Mouse (Mus musculus) liver, embryonic 16.5 days (tissue): ENCODE data around the gene Stk16. TPM values are rescaled to one million over a fixed set of nuclear protein-coding genes. Genes with fewer than 3 reads are reported as not detected.

Experiments used
- ATAC-seq: fragments of 200-750 bp; cut with Nextera tagmentation; 2 replicates; pipeline ENCODE4 v1.8.0; 2017; ENCODE audit warnings: low read depth, mild to moderate bottlenecking, moderate number of reproducible peaks, moderate library complexity
- H3K27ac ChIP-seq: fragments of 300-500 bp; sonication (generic); 2 replicates; pipeline ENCODE4 v1.5.1; 2014; ENCODE audit warnings: mild to moderate bottlenecking, low read length
- H3K27me3 ChIP-seq: fragments of 300-500 bp; sonication (generic); 2 replicates; pipeline ENCODE4 v1.6.1; 2014; ENCODE audit warnings: low read depth, low read length, mixed read lengths; ENCODE audit not compliant: control insufficient read depth, insufficient read depth
- H3K36me3 ChIP-seq: fragments of 300-500 bp; sonication (generic); 2 replicates; pipeline ENCODE4 v1.6.1; 2014; ENCODE audit warnings: mild to moderate bottlenecking; ENCODE audit not compliant: control insufficient read depth, insufficient read depth
- H3K4me1 ChIP-seq: fragments of 300-500 bp; sonication (generic); 2 replicates; pipeline ENCODE4 v1.6.1; 2014; ENCODE audit warnings: low read depth, low read length, mixed read lengths; ENCODE audit not compliant: control insufficient read depth
- H3K4me2 ChIP-seq: fragments of 300-500 bp; sonication (generic); 2 replicates; pipeline ENCODE4 v1.6.1; 2014; ENCODE audit warnings: low read depth, low read length, mixed read lengths
- H3K4me3 ChIP-seq: fragments of 300-500 bp; sonication (generic); 2 replicates; pipeline ENCODE4 v1.5.1; 2014; ENCODE audit warnings: low read depth, mild to moderate bottlenecking, low read length
- H3K9ac ChIP-seq: fragments of 300-500 bp; sonication (generic); 2 replicates; pipeline ENCODE4 v1.6.1; 2014; ENCODE audit warnings: low read depth, low read length
- H3K9me3 ChIP-seq: fragments of 300-500 bp; sonication (generic); replicated peaks from 2 replicates; pipeline ENCODE4 v1.6.1; 2016; ENCODE audit warnings: low read length; ENCODE audit not compliant: control insufficient read depth
- WGBS: fragments of 180-500 bp; shearing (Covaris S2); extraction: QIAGEN DNeasy Blood & Tissue Kit; methylation state at CpG from one replicate; pipeline ENCODE4 v1.1.7; 2014; ENCODE audit not compliant: insufficient replicate concordance; 5-methylcytosine and 5-hydroxymethylcytosine counted together
- polyA plus RNA-seq: library from polyadenylated mRNA; unstranded; fragments of >200 nt; fragmentation: Nextera tagmentation; extraction: Ambion mirVana; gene quantifications from 2 replicates; pipeline ENCODE4 v1.2.1, GENCODE M21; 2015

Stk16 gene
- polyA plus RNA-seq, 1 experiment from 2014 or later = 73.3 TPM

- no peak for ATAC-seq
- Histone ChIP-seq H3K4me3 (no peak overlapping the region), H3K9ac (no peak overlapping the region), H3K27me3 (no peaks in the 10 kb centered on the region), H3K27ac (no peak overlapping the region), H3K4me1 (peaks cover 36% of the 10 kb centered on the region), H3K9me3 (no peaks in the 10 kb centered on the region), H3K4me2 (no peak overlapping the region), H3K36me3 (no peaks in the 10 kb centered on the region; the same call in none of the 2 replicates)
- 88% methylated on average over 10 of the region's 10 CpGs for WGBS
Observed at GRCm38 (mm10) chr1:75239591-75239990, 29.0 kb downstream of the Stk16 start.

GRCm38 (mm10) chr1:75243411-75243810 is 32.8 kb downstream of the Stk16 start:
- H3K9me3 ChIP-seq = no peaks in the 10 kb centered on the region
- H3K27me3 ChIP-seq = no peaks in the 10 kb centered on the region
- H3K36me3 ChIP-seq = no peaks in the 10 kb centered on the region; the same call in none of the 2 replicates
- no peak overlapping the region for H3K9ac ChIP-seq
- no peak for ATAC-seq
- no peak overlapping the region for H3K4me3 ChIP-seq
- H3K4me2 ChIP-seq = no peak overlapping the region
- WGBS = 79% methylated on average over 14 of the region's 14 CpGs
- peaks cover 3% of the 10 kb centered on the region for H3K4me1 ChIP-seq
- no peak overlapping the region for H3K27ac ChIP-seq

GRCm38 (mm10) chr1:75244175-75244826 is 33.7 kb downstream of the Stk16 start:
- H3K9ac ChIP-seq = no peak overlapping the region
- no peaks in the 10 kb centered on the region; the same call in 1 of the 2 replicates for H3K4me1 ChIP-seq
- no peaks in the 10 kb centered on the region; the same call in none of the 2 replicates for H3K36me3 ChIP-seq
- no peak overlapping the region for H3K4me3 ChIP-seq
- H3K27ac ChIP-seq = no peak overlapping the region
- no peak for ATAC-seq
- H3K9me3 ChIP-seq = no peaks in the 10 kb centered on the region
- no peaks in the 10 kb centered on the region for H3K27me3 ChIP-seq
- H3K4me2 ChIP-seq = no peak overlapping the region
- WGBS = 78% methylated on average over 12 of the region's 12 CpGs

- Histone ChIP-seq H3K27me3 (no peaks in the 10 kb centered on the region), H3K36me3 (no peaks in the 10 kb centered on the region; the same call in none of the 2 replicates), H3K4me3 (no peak overlapping the region), H3K4me2 (no peak overlapping the region), H3K9ac (no peak overlapping the region), H3K9me3 (no peaks in the 10 kb centered on the region), H3K27ac (no peak overlapping the region), H3K4me1 (no peaks in the 10 kb centered on the region; the same call in 1 of the 2 replicates)
- 24% methylated on average over 4 of the region's 4 CpGs for WGBS
- peak; percentile 69 for ATAC-seq
Observed at GRCm38 (mm10) chr1:75244836-75245235, 34.2 kb downstream of the Stk16 start.

GRCm38 (mm10) chr1:75247071-75247930 is 36.7 kb downstream of the Stk16 start:
- no peak for ATAC-seq
- no peak overlapping the region for H3K4me3 ChIP-seq
- H3K4me2 ChIP-seq = no peak overlapping the region
- H3K9me3 ChIP-seq = no peaks in the 10 kb centered on the region
- peaks cover 7% of the 10 kb centered on the region for H3K4me1 ChIP-seq
- H3K36me3 ChIP-seq = no peaks in the 10 kb centered on the region
- H3K27ac ChIP-seq = no peak overlapping the region
- WGBS = 77% methylated on average over 16 of the region's 16 CpGs
- H3K9ac ChIP-seq = no peak overlapping the region
- no peaks in the 10 kb centered on the region for H3K27me3 ChIP-seq

- Histone ChIP-seq H3K27ac (0 out of 2 replicates have a peak overlapping the region, but pooled peaks have one; percentile 25), H3K9me3 (no peaks in the 10 kb centered on the region), H3K4me1 (peaks cover 7% of the 10 kb centered on the region), H3K4me3 (no peak overlapping the region), H3K9ac (no peak overlapping the region), H3K36me3 (no peaks in the 10 kb centered on the region), H3K4me2 (no peak overlapping the region), H3K27me3 (no peaks in the 10 kb centered on the region)
- ATAC-seq = no peak
- 53% methylated on average over 9 of the region's 9 CpGs for WGBS
Observed at GRCm38 (mm10) chr1:75248041-75248772, 37.6 kb downstream of the Stk16 start.

GRCm38 (mm10) chr1:75250498-75250897 is 39.9 kb downstream of the Stk16 start:
- Histone ChIP-seq H3K27ac (no peak overlapping the region), H3K9ac (no peak overlapping the region)

GRCm38 (mm10) chr1:75251112-75251970 is 40.7 kb downstream of the Stk16 start:
- 6% methylated on average over 22 of the region's 22 CpGs for WGBS
- Histone ChIP-seq H3K4me3 (peak overlapping the region; percentile 33), H3K27me3 (no peaks in the 10 kb centered on the region), H3K4me2 (peak overlapping the region; percentile 59), H3K4me1 (peaks cover 7% of the 10 kb centered on the region), H3K9me3 (no peaks in the 10 kb centered on the region), H3K9ac (peak overlapping the region; percentile 36), H3K27ac (0 out of 2 replicates have a peak overlapping the region, but pooled peaks have one; percentile 23), H3K36me3 (no peaks in the 10 kb centered on the region)
- peak; percentile 73 for ATAC-seq

More at GRCm38 (mm10) chr1:75250498-75250897, 39.9 kb downstream of the Stk16 start:
- no peak for ATAC-seq
- Histone ChIP-seq H3K4me1 (peaks cover 7% of the 10 kb centered on the region), H3K9me3 (no peaks in the 10 kb centered on the region), H3K4me2 (no peak overlapping the region), H3K36me3 (no peaks in the 10 kb centered on the region), H3K4me3 (no peak overlapping the region), H3K27me3 (no peaks in the 10 kb centered on the region)
- WGBS = 80% methylated on average over 3 of the region's 3 CpGs
